Mouse (Mus musculus) B cell, adult 62 days (primary cell): ENCODE results near the gene Nkd2. TPM values are rescaled to one million over a fixed set of nuclear protein-coding genes. Genes with fewer than 3 reads are reported as not detected.

Experiments
- total RNA-seq: library from RNA; stranded (reverse); gene quantifications from 4 replicates; pipeline ENCODE4 v1.2.4, GENCODE M21; 2023

Nkd2 gene
- not detected in 4 replicates for total RNA-seq

GRCm38 (mm10) chr13:73847465-73847836 lies at the start of gene Nkd2:
Gene Nkd2, minus strand, starts transcription at chr13:73847631.

Other genes starting within 250 kb of the Nkd2 start
- 103 to 118 TPM (median 114 TPM) in 4 replicates for gene Clptm1l, start 243.6 kb downstream of the Nkd2 start, total RNA-seq
- 3.5 to 6.9 TPM (median 4.7 TPM) in 4 replicates for gene Tert, start 220.7 kb downstream of the Nkd2 start, total RNA-seq
- gene Slc6a18, start 169.6 kb downstream of the Nkd2 start, total RNA-seq, result not detected in 4 replicates
- not detected in 4 replicates for gene Slc6a19, start 142.8 kb downstream of the Nkd2 start, total RNA-seq
- 8.8 to 11.9 TPM (median 9.7 TPM) in 4 replicates for gene Slc12a7, start 114.5 kb downstream of the Nkd2 start, total RNA-seq
- gene Trip13, start 90.2 kb upstream of the Nkd2 start, total RNA-seq, result 1.8 to 4.8 TPM (median 2.4 TPM) in 4 replicates
- 93.0 to 110 TPM (median 102 TPM) in 4 replicates for gene Brd9, start 90.2 kb upstream of the Nkd2 start, total RNA-seq
- gene Zdhhc11, start 116.2 kb upstream of the Nkd2 start, total RNA-seq, result not detected in 4 replicates
- gene Tppp, start 161.8 kb upstream of the Nkd2 start, total RNA-seq, result 0.63 to 1.9 TPM (median 1.1 TPM) in 4 replicates
- 8.9 to 14.0 TPM (median 11.4 TPM) in 4 replicates for gene Cep72, start 214.7 kb upstream of the Nkd2 start, total RNA-seq